Mouse (Mus musculus) liver, embryonic 16.5 days (tissue): ENCODE data around the gene Nova2. TPM values are rescaled to one million over a fixed set of nuclear protein-coding genes. Genes with fewer than 3 reads are reported as not detected.

Source experiments
- ATAC-seq: fragments of 200-750 bp; cut with Nextera tagmentation; 2 replicates; pipeline ENCODE4 v1.8.0; 2017; ENCODE audit warnings: low read depth, mild to moderate bottlenecking, moderate number of reproducible peaks, moderate library complexity
- H3K27ac ChIP-seq: fragments of 300-500 bp; sonication (generic); 2 replicates; pipeline ENCODE4 v1.5.1; 2014; ENCODE audit warnings: mild to moderate bottlenecking, low read length
- H3K27me3 ChIP-seq: fragments of 300-500 bp; sonication (generic); 2 replicates; pipeline ENCODE4 v1.6.1; 2014; ENCODE audit warnings: low read depth, low read length, mixed read lengths; ENCODE audit not compliant: control insufficient read depth, insufficient read depth
- H3K36me3 ChIP-seq: fragments of 300-500 bp; sonication (generic); 2 replicates; pipeline ENCODE4 v1.6.1; 2014; ENCODE audit warnings: mild to moderate bottlenecking; ENCODE audit not compliant: control insufficient read depth, insufficient read depth
- H3K4me1 ChIP-seq: fragments of 300-500 bp; sonication (generic); 2 replicates; pipeline ENCODE4 v1.6.1; 2014; ENCODE audit warnings: low read depth, low read length, mixed read lengths; ENCODE audit not compliant: control insufficient read depth
- H3K4me2 ChIP-seq: fragments of 300-500 bp; sonication (generic); 2 replicates; pipeline ENCODE4 v1.6.1; 2014; ENCODE audit warnings: low read depth, low read length, mixed read lengths
- H3K4me3 ChIP-seq: fragments of 300-500 bp; sonication (generic); 2 replicates; pipeline ENCODE4 v1.5.1; 2014; ENCODE audit warnings: low read depth, mild to moderate bottlenecking, low read length
- H3K9ac ChIP-seq: fragments of 300-500 bp; sonication (generic); 2 replicates; pipeline ENCODE4 v1.6.1; 2014; ENCODE audit warnings: low read depth, low read length
- H3K9me3 ChIP-seq: fragments of 300-500 bp; sonication (generic); replicated peaks from 2 replicates; pipeline ENCODE4 v1.6.1; 2016; ENCODE audit warnings: low read length; ENCODE audit not compliant: control insufficient read depth
- WGBS: fragments of 180-500 bp; shearing (Covaris S2); extraction: QIAGEN DNeasy Blood & Tissue Kit; methylation state at CpG from one replicate; pipeline ENCODE4 v1.1.7; 2014; ENCODE audit not compliant: insufficient replicate concordance; 5-methylcytosine and 5-hydroxymethylcytosine counted together
- polyA plus RNA-seq: library from polyadenylated mRNA; unstranded; fragments of >200 nt; fragmentation: Nextera tagmentation; extraction: Ambion mirVana; gene quantifications from 2 replicates; pipeline ENCODE4 v1.2.1, GENCODE M21; 2015

Gene Nova2
- polyA plus RNA-seq, 1 experiment from 2014 or later = 0.09 TPM

DNA sequence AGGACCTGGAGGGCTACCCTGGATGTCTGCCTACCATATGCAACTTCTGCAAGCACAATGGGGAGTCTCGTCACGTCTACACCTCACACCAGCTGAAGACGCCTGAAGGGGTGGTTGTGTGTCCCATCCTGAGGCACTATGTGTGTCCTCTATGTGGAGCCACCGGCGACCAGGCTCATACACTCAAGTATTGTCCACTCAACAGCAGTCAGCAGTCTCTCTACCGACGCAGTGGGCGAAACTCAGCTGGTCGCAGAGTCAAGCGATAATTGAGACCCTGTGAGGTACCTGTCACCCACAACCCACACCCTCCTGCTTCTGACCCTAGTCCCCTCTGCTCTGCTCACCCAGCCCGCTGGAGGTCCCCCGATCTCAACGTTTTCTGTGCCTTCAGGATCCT lies 62.1 kb downstream of the Nova2 start:
- ATAC-seq = no peak
- H3K9ac ChIP-seq = no peak overlapping the region
- no peak overlapping the region for H3K4me3 ChIP-seq
- no peak overlapping the region for H3K4me2 ChIP-seq
- peaks cover 15% of the 10 kb centered on the region for H3K4me1 ChIP-seq
- no peaks in the 10 kb centered on the region for H3K36me3 ChIP-seq
- no peak overlapping the region for H3K27ac ChIP-seq
- H3K9me3 ChIP-seq = no peaks in the 10 kb centered on the region
- peaks cover 46% of the 10 kb centered on the region for H3K27me3 ChIP-seq
- WGBS = 58% methylated on average over 13 of the region's 13 CpGs

GRCm38 (mm10) chr7:18988780-18989179 lies 63.1 kb downstream of the Nova2 start:
- H3K27me3 ChIP-seq = peaks cover 56% of the 10 kb centered on the region
- no peak overlapping the region for H3K4me2 ChIP-seq
- H3K9me3 ChIP-seq = no peaks in the 10 kb centered on the region
- H3K4me3 ChIP-seq = no peak overlapping the region
- no peaks in the 10 kb centered on the region for H3K36me3 ChIP-seq
- ATAC-seq = no peak
- H3K27ac ChIP-seq = no peak overlapping the region
- peaks cover 15% of the 10 kb centered on the region for H3K4me1 ChIP-seq
- H3K9ac ChIP-seq = no peak overlapping the region
- WGBS = 47% methylated on average over 6 of the region's 6 CpGs

DNA sequence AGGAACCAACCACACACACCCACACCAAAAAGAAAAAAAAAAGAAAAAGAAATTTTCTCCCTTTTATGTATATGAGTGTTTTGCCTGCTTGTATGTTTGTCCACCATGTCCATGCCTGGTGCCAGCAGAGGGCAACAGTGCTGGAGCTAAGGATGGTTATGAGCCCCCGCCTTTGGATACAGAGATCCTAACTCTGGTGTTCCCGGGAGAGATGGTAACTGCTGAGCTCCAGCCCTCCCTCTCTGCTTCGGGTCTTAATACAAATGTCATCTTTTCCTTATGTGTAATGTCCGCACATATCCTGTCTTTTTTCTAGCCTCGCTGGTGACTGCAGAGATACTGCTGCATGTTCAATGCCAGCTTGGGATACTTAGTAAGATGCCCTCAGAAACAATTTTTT lies 64.3 kb downstream of the Nova2 start:
- Histone ChIP-seq H3K4me2 (no peak overlapping the region), H3K9ac (no peak overlapping the region), H3K27ac (no peak overlapping the region), H3K4me1 (peaks cover 15% of the 10 kb centered on the region), H3K36me3 (no peaks in the 10 kb centered on the region), H3K4me3 (no peak overlapping the region), H3K9me3 (no peaks in the 10 kb centered on the region), H3K27me3 (peaks cover 57% of the 10 kb centered on the region)
- ATAC-seq = no peak
- WGBS = 14% methylated on average over 5 of the region's 5 CpGs

DNA sequence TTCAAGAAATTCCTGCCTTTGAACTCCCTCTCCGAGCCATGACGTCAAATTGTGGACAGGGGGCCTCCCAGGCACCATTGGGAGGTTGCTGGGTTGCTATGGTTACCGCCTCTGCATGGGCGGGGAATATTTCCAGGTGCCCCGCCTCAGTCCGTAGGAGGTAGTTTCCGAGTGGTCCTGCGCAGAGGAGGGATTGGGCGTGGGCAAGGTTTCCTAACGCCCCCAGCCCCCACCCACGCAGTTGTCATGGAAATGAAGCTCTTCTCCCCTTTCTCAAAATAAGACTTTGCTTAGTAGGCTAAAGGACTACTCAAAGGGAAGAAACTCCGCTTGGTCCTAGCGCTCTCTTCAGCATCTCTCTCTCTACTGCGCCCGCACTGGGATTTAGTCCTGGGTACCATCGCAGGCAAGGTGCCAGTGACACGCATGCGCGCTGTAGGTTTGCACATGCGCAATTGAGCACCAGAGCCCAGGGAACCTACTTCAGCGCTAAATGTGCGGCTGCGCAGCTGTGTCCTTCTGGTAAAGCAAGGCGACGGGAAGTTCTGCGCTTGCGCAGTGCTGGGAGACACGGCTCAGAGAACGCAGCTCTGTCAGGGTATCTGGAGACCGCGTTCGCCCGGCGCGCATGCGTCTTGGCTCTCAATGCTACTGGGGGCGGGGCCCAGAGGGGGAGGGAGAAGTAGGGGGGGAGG lies 65.1 kb downstream of the Nova2 start, which contains the start of gene Mypop:
TSS of gene Mypop (plus strand) at position 645 of the 695 bp plus-strand sequence.
- Histone ChIP-seq H3K27me3 (peaks cover 57% of the 10 kb centered on the region), H3K4me1 (peaks cover 15% of the 10 kb centered on the region), H3K9ac (no peak within 1 kb of the TSS), H3K4me3 (peak within 1 kb of the TSS; percentile 57), H3K36me3 (no peaks in the 10 kb centered on the region), H3K4me2 (peak within 1 kb of the TSS; percentile 74), H3K9me3 (no peaks in the 10 kb centered on the region), H3K27ac (no peak within 1 kb of the TSS)
- peak; percentile 91 for ATAC-seq
- WGBS = under 1% methylated on average over 35 of the region's 37 CpGs

- Histone ChIP-seq H3K27ac (no peak overlapping the region), H3K36me3 (no peaks in the 10 kb centered on the region), H3K4me1 (peaks cover 15% of the 10 kb centered on the region), H3K4me2 (peak overlapping the region; percentile 74), H3K27me3 (peaks cover 57% of the 10 kb centered on the region), H3K9ac (no peak overlapping the region), H3K9me3 (no peaks in the 10 kb centered on the region), H3K4me3 (peak overlapping the region; percentile 57)
- ATAC-seq = no peak
- WGBS = 1% methylated on average over 59 of the region's 59 CpGs
These were observed 66.1 kb downstream of the Nova2 start for GRCm38 (mm10) chr7:18991660-18992293.

- 5% methylated on average over 31 of the region's 31 CpGs for WGBS
- Histone ChIP-seq H3K4me2 (peak overlapping the region; percentile 74), H3K4me3 (peak overlapping the region; percentile 57), H3K4me1 (peaks cover 15% of the 10 kb centered on the region), H3K27ac (no peak overlapping the region), H3K9me3 (no peaks in the 10 kb centered on the region), H3K36me3 (no peaks in the 10 kb centered on the region), H3K27me3 (peaks cover 57% of the 10 kb centered on the region), H3K9ac (no peak overlapping the region)
- no peak for ATAC-seq
These were observed 66.6 kb downstream of the Nova2 start for GRCm38 (mm10) chr7:18992294-18992675.

- ATAC-seq = no peak
- WGBS = 76% methylated on average over 5 of the region's 5 CpGs
- no peak overlapping the region for H3K27ac ChIP-seq
- H3K4me2 ChIP-seq = no peak overlapping the region
- H3K4me3 ChIP-seq = no peak overlapping the region
- H3K4me1 ChIP-seq = peaks cover 15% of the 10 kb centered on the region
- no peaks in the 10 kb centered on the region for H3K9me3 ChIP-seq
- H3K9ac ChIP-seq = no peak overlapping the region
- peaks cover 57% of the 10 kb centered on the region for H3K27me3 ChIP-seq
- H3K36me3 ChIP-seq = no peaks in the 10 kb centered on the region
These were observed 67.3 kb downstream of the Nova2 start for GRCm38 (mm10) chr7:18993036-18993435.

- Histone ChIP-seq H3K27ac (no peak overlapping the region), H3K27me3 (no peaks in the 10 kb centered on the region; the same call in 1 of the 2 replicates), H3K4me3 (no peak overlapping the region), H3K4me1 (peaks cover 30% of the 10 kb centered on the region), H3K9ac (no peak overlapping the region), H3K4me2 (no peak overlapping the region), H3K9me3 (no peaks in the 10 kb centered on the region), H3K36me3 (no peaks in the 10 kb centered on the region)
- WGBS = 55% methylated on average over 9 of the region's 9 CpGs
- no peak for ATAC-seq
These were observed 73.1 kb downstream of the Nova2 start for GRCm38 (mm10) chr7:18998835-18999234.

DNA sequence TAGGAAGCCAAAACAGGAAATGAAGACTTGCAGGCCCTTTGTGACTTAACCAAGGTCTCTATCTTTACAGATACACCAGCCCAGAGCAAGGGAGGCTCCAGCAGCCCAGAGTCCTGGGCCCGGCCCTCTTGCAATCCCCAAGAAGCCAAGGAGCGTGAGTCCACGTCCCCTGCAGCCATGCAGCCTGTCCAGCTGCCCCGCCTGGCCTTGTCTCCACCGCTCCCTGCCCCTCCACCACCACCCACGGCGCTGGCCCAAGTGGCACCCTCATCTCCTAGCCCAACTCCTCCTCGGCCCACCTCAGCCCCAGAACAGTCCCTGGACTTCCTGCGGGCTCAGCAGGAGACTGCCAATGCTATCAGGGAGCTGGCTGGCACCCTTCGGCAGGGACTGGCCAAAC lies 74.7 kb downstream of the Nova2 start:
- ATAC-seq = no peak
- 34% methylated on average over 10 of the region's 10 CpGs for WGBS
- H3K27ac ChIP-seq = peak overlapping the region; percentile 36

More for the DNA sequence above, 74.7 kb downstream of the Nova2 start:
- H3K27me3 ChIP-seq = no peaks in the 10 kb centered on the region
- peaks cover 42% of the 10 kb centered on the region for H3K4me1 ChIP-seq
- H3K4me3 ChIP-seq = peak overlapping the region; percentile 54
- peak overlapping the region; percentile 50 for H3K4me2 ChIP-seq
- no peaks in the 10 kb centered on the region; the same call in 1 of the 2 replicates for H3K36me3 ChIP-seq
- H3K9ac ChIP-seq = peak overlapping the region; percentile 56
- no peaks in the 10 kb centered on the region for H3K9me3 ChIP-seq
